Mouse (Mus musculus) midbrain, postnatal 0 days (tissue): Measurements from ENCODE around the gene Asap2. TPM values are rescaled to one million over a fixed set of nuclear protein-coding genes. Genes with fewer than 3 reads are reported as not detected.

Source experiments
- ATAC-seq: fragments of 200-750 bp; cut with Nextera tagmentation; 2 replicates; pipeline ENCODE4 v1.8.0; 2017; ENCODE audit warnings: moderate number of reproducible peaks, mild to moderate bottlenecking, moderate TSS enrichment, moderate library complexity; ENCODE audit not compliant: low FRiP score
- DNase-seq: peaks from one replicate; pipeline ENCODE4 v3.0.0-alpha.2; 2015; ENCODE audit warnings: low spot score
- H3K27ac ChIP-seq: fragments of 300-500 bp; sonication (generic); 2 replicates; pipeline ENCODE4 v1.5.1; 2014; ENCODE audit warnings: low read depth, mild to moderate bottlenecking, low read length, mixed read lengths
- H3K27me3 ChIP-seq: fragments of 300-500 bp; sonication (generic); 2 replicates; pipeline ENCODE4 v1.6.1; 2014; ENCODE audit warnings: low read length, control low read depth, mixed read lengths; ENCODE audit not compliant: insufficient read depth
- H3K36me3 ChIP-seq: fragments of 300-500 bp; sonication (generic); 2 replicates; pipeline ENCODE4 v1.6.1; 2014; ENCODE audit warnings: low read length, control low read depth, mixed read lengths; ENCODE audit not compliant: insufficient read depth
- H3K4me1 ChIP-seq: fragments of 300-500 bp; sonication (generic); 2 replicates; pipeline ENCODE4 v1.6.1; 2014; ENCODE audit warnings: mild to moderate bottlenecking, control low read depth, antibody characterized with exemption, low read length, mixed read lengths; ENCODE audit not compliant: insufficient read depth
- H3K4me2 ChIP-seq: fragments of 300-500 bp; sonication (generic); 2 replicates; pipeline ENCODE4 v1.6.1; 2014; ENCODE audit warnings: low read depth, mild to moderate bottlenecking, low read length, mixed read lengths; ENCODE audit not compliant: poor library complexity, severe bottlenecking
- H3K4me3 ChIP-seq: fragments of 300-500 bp; sonication (generic); 2 replicates; pipeline ENCODE4 v1.5.1; 2014; ENCODE audit warnings: low read depth, mild to moderate bottlenecking, low read length, moderate library complexity
- H3K9ac ChIP-seq: fragments of 300-500 bp; sonication (generic); replicated peaks from 2 replicates; pipeline ENCODE4 v1.6.1; 2014; ENCODE audit warnings: mild to moderate bottlenecking, low read length, moderate library complexity, mixed read lengths; ENCODE audit not compliant: poor library complexity, severe bottlenecking
- H3K9me3 ChIP-seq: fragments of 300-500 bp; sonication (generic); 2 replicates; pipeline ENCODE4 v1.6.1; 2016; ENCODE audit warnings: low read length, control low read depth
- CTCF ChIP-seq: IDR thresholded peaks from 2 replicates; pipeline ENCODE4 v1.5.1; 2016; ENCODE audit warnings: antibody characterized with exemption, mild to moderate bottlenecking
- WGBS: fragments of 180-500 bp; shearing (Covaris S2); extraction: QIAGEN DNeasy Blood & Tissue Kit; methylation state at CpG from one replicate; pipeline ENCODE4 v1.1.7; 2014; 5-methylcytosine and 5-hydroxymethylcytosine counted together
- polyA plus RNA-seq: library from polyadenylated mRNA; unstranded; fragments of >200 nt; fragmentation: Nextera tagmentation; extraction: Ambion mirVana; gene quantifications from 2 replicates; pipeline ENCODE4 v1.2.1, GENCODE M21; 2015
- total RNA-seq: library from RNA; depleted of rRNA; stranded (reverse); fragments of >200 nt; gene quantifications from 2 replicates; pipeline ENCODE4 v1.2.3, GENCODE M21; 2014

Asap2 gene
- total and polyA plus RNA-seq, 2 experiments from 2014 or later: 14.7 to 21.3 TPM

DNA sequence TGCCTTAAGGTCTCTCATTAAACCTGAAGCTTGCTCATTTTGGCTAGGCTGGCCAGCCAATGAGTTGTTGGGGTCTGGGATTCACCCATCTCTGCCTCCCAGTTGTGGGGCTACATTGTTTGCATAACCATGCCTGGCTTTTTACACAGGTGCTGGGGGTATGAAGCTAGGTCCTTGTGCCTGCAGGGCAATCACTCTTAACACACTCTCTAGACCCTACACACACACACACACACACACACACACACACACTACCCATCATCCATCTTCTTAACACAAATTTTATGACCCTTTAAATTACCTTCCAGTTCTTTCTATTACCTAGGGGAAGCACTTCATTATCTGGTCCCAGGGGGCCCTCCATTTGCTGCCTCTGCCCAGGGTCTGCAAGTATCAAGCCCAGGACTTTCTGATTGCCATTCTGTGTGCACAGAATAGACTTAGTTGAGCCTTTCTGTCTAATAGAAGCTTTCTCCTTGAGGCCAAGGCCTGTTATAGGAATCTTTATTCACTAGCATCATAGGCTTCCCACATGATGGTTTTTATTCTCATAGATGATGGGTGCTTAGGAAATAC is 187.0 kb downstream of the Asap2 start:
- Histone ChIP-seq H3K9me3 (no peaks in the 10 kb centered on the region), H3K27ac (no peak overlapping the region), H3K9ac (no peak overlapping the region), H3K27me3 (no peaks in the 10 kb centered on the region), H3K4me3 (no peak overlapping the region), H3K36me3 (no peaks in the 10 kb centered on the region), H3K4me1 (no peaks in the 10 kb centered on the region), H3K4me2 (no peak overlapping the region)
- DNase-seq (no peak), ATAC-seq (no peak)
- no peak for TF ChIP-seq CTCF

DNA sequence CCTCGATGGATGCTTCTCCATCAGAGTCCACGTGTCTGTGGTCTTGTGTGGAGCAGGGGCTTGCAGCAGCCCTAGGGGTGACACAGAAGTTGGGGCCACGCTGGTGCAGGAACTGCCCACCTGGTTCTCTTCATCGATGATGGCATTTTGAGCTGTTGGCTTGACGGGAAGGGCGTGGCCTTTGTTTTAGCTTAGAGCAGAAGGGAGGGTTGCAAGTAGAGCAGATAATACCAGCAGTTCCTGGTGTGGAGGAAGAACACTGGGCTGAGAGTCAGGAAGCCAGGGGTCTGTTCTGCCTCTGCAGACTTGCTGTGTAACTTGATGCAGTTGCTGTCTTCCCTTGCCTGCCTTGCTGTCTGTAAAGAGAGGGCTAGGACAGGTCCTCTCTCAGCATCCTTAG is 189.8 kb downstream of the Asap2 start:
- Histone ChIP-seq H3K4me3 (no peak overlapping the region), H3K27ac (no peak overlapping the region), H3K27me3 (no peaks in the 10 kb centered on the region), H3K9me3 (no peaks in the 10 kb centered on the region), H3K4me1 (no peaks in the 10 kb centered on the region), H3K4me2 (no peak overlapping the region), H3K36me3 (peaks cover 3% of the 10 kb centered on the region), H3K9ac (no peak overlapping the region)
- TF ChIP-seq CTCF: no peak
- ATAC-seq: no peak
- no peak for DNase-seq
- WGBS: 94% methylated on average over 6 of the region's 6 CpGs

DNA sequence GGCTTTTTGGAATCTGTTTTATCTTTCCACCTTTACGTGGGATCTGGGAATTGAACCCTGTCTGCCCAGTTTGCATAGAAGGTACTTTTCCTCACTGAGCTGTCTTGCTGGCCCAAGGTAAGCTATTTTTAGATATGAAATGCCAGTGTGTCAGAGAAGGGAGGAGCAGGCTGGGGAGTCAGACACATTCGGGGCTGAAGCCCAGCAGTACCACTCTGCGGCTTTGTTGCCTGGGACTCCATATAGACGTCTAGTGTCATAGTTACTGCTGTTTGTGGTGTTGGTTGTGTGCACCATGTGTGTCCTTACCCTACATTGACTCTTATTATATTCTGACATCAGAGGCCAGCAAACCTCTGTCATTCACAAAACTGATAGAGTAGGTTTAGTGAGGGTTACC is 192.5 kb downstream of the Asap2 start:
- Histone ChIP-seq H3K4me2 (no peak overlapping the region), H3K9me3 (no peaks in the 10 kb centered on the region), H3K36me3 (peaks cover 4% of the 10 kb centered on the region), H3K4me1 (no peaks in the 10 kb centered on the region), H3K9ac (no peak overlapping the region), H3K27me3 (no peaks in the 10 kb centered on the region), H3K4me3 (no peak overlapping the region), H3K27ac (no peak overlapping the region)
- TF ChIP-seq CTCF: no peak
- DNase-seq (no peak), ATAC-seq (no peak)
- 82% methylated on average over 4 of the region's 4 CpGs for WGBS

DNA sequence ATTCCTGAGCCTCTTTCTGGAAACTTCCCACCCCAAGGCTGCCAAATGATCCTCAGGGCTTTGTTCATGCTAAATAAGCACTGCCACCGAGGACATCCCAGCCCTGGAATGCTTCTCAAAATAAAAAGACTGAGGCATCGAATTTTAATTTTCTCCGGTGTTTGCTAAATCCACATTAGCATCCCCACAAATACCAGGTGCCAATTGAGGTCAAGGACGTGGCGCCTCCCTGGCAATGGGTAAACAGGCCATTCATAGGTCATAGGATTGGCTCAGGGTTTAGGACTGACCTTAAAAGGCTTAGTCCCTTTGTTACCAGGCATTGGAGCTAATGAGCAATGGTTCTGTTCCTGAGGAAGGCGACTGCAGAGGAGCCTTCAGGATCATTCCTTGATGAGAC is 193.1 kb downstream of the Asap2 start:
- 59% methylated on average over 6 of the region's 6 CpGs for WGBS
- no peak for TF ChIP-seq CTCF
- H3K36me3 ChIP-seq: peaks cover 4% of the 10 kb centered on the region
- no peak overlapping the region for H3K27ac ChIP-seq
- no peaks in the 10 kb centered on the region for H3K4me1 ChIP-seq
- no peaks in the 10 kb centered on the region for H3K9me3 ChIP-seq
- DNase-seq (no peak), ATAC-seq (no peak)
- no peaks in the 10 kb centered on the region for H3K27me3 ChIP-seq
- H3K4me2 ChIP-seq: no peak overlapping the region
- no peak overlapping the region for H3K4me3 ChIP-seq
- H3K9ac ChIP-seq: no peak overlapping the region

DNA sequence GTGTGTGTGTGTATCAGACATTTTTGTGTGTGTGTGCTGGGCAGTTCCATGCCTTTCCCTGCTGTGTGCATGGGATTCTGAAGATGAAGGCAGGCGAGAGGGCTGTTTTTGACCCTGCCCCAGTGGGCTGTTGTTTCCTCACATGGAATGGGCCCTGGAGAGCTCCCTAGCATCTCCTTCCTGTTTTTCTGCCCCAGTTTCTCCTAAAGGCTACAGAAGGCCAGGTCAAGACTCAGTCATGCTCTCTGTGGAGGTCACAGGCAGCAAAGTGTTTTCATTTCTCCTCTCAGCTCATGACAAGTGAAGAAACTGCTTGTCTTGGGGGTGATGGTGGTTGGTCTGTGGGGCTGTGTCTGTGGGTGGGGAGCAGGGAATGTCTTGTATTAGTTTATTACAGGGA is 195.9 kb downstream of the Asap2 start:
- Histone ChIP-seq H3K36me3 (peaks cover 4% of the 10 kb centered on the region), H3K4me3 (no peak overlapping the region), H3K27me3 (no peaks in the 10 kb centered on the region), H3K9ac (no peak overlapping the region), H3K27ac (no peak overlapping the region), H3K4me2 (no peak overlapping the region), H3K4me1 (no peaks in the 10 kb centered on the region), H3K9me3 (no peaks in the 10 kb centered on the region)
- no peak for DNase-seq
- WGBS: 92% methylated on average over 1 of the region's 1 CpGs
- TF ChIP-seq CTCF: no peak
- no peak for ATAC-seq

DNA sequence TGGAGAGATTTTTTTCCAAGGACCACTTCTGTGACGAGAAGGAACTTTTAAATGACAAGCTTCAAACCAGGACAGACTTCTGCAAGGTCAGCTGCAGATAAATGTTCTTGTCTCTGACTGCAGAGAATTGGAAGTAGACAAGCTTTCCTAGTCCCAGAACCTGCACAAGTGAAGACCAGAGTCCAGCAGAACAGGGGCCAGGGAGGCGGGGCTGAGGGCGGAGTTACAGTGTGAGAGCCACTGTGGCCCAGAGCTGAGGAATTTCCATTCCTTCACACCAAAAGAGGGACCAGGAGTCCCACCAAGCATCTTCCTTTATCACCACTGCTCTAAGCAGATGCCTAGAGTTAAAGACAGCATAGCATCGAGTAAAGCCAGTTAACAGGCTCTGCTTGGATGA is 198.6 kb downstream of the Asap2 start:
- H3K9ac ChIP-seq: no peak overlapping the region
- DNase-seq (no peak), ATAC-seq (no peak)
- no peak for TF ChIP-seq CTCF
- no peaks in the 10 kb centered on the region for H3K4me1 ChIP-seq
- H3K36me3 ChIP-seq: peaks cover 4% of the 10 kb centered on the region
- no peaks in the 10 kb centered on the region for H3K9me3 ChIP-seq
- no peak overlapping the region for H3K4me3 ChIP-seq
- no peak overlapping the region for H3K27ac ChIP-seq
- no peaks in the 10 kb centered on the region for H3K27me3 ChIP-seq
- WGBS: 68% methylated on average over 4 of the region's 4 CpGs
- no peak overlapping the region for H3K4me2 ChIP-seq
